Mouse (Mus musculus) lung, postnatal 0 days (tissue): Measurements from ENCODE around the gene Selenof.

ENCODE experiments used
- CTCF ChIP-seq: IDR thresholded peaks from 2 replicates; pipeline ENCODE4 v1.5.1; 2016; ENCODE audit warnings: antibody characterized with exemption, mild to moderate bottlenecking
- EP300 ChIP-seq: IDR thresholded peaks from 2 replicates; pipeline ENCODE4 v1.6.1; 2016; ENCODE audit warnings: antibody characterized with exemption, mild to moderate bottlenecking, control low read depth

DNA sequence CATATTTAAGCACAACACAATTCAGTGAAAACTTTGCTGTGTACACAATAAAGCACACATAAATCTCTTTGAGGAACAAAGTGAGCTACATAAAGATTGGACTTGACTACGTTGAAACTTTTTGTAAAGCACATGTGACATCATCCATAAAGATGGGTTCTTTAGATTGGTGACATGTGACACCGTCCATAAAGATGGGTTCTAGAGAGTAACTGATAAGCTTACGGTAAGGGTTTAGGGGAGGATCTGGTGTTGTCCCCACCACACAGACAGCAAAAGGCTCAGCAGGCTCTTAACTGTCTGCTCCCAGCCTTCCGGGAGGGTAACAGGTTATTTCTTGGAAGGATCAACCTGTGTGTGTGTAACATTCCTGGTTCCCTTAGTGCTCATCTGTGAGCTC, 12.2 kb downstream of the Selenof start:
- TF ChIP-seq CTCF: no peak
- TF ChIP-seq EP300: no peak
